Comparison of ENCODE assay signal across 19 mouse cellular contexts in the genomic region with DNA sequence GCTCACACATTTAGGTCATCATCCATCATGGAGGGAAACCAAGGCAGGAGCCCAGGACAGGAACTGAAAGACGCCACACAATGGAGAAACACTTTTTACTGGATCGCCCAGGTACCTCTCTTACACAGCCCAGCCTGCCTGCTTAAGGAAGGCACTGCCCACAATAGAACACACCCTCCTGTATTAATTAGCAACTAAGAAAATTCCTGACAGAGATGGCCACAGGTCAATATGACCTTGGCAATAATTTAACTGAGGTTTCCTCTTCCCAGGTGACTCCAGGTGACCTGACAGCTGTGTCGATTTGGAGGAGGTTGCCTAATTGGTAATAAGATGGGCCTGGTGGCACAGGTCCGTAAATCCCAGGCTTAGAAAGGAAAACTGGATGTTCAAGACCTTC. TPM values are rescaled to one million over a fixed set of nuclear protein-coding genes. Genes with fewer than 3 reads are reported as not detected.
DNase-seq lines count a peak whose midpoint lies in the region; TF ChIP-seq lines count a peak whose summit lies in the region.
"Had no signal": no experiment of that assay in that cellular context is flagged by ENCODE, and none has a peak within 500 bp of the region (broad histone marks: within the 10 kb centered on the region; RNA-seq: fewer than 3 reads in every experiment).

No protein-coding gene starts in this region.

- H3K4me1 ChIP-seq in E14TG2a.4 (replicated peaks; ENCODE audit: low read depth, low read length) (peaks cover 88% of the 10 kb centered on the region), ES-Bruce4 (ENCODE audit: control insufficient read depth, insufficient read depth, low read length) (peaks cover 10% of the 10 kb centered on the region)

- no peak for TF ChIP-seq POLR2A in ES-Bruce4 (IDR thresholded peaks at IDR 0.05; ENCODE audit: insufficient read depth, low read length)

- H3K4me3 ChIP-seq in E14TG2a.4 (replicated peaks; ENCODE audit: low read length) (peak overlapping the region; percentile 17; the same call in 1 of the 2 replicates), ES-Bruce4 (ENCODE audit: low read depth, low read length) (no peak overlapping the region)
- H3K4me3 ChIP-seq: embryonic facial prominence, embryonic 12.5 days; forebrain, embryonic 15.5 days; heart, embryonic 10.5 days; hindbrain, embryonic 12.5 days had no signal

- H3K27me3 ChIP-seq in E14TG2a.4 (ENCODE audit: insufficient read depth, low read length) (no peaks in the 10 kb centered on the region), ES-Bruce4 (ENCODE audit: control insufficient read depth, insufficient read depth, low read length, poor library complexity, severe bottlenecking) (no peaks in the 10 kb centered on the region)
- H3K27me3 ChIP-seq: embryonic facial prominence, embryonic 12.5 days; forebrain, embryonic 15.5 days; hindbrain, embryonic 12.5 days had no signal

- H3K36me3 ChIP-seq in E14TG2a.4 (ENCODE audit: insufficient read depth, low read length) (no peaks in the 10 kb centered on the region), ES-Bruce4 (ENCODE audit: control insufficient read depth, insufficient read depth, low read length, poor library complexity, severe bottlenecking) (no peaks in the 10 kb centered on the region)
- H3K36me3 ChIP-seq: embryonic facial prominence, embryonic 12.5 days; forebrain, embryonic 15.5 days; heart, embryonic 10.5 days; hindbrain, embryonic 12.5 days had no signal

- DNase-seq in kidney, adult 8-10 months, result peak; percentile 30 to 72
- DNase-seq in kidney, postnatal 4 days, result no peak
- DNase-seq in kidney, postnatal 25 days, result peak; percentile 24 to 62
- no peak for DNase-seq in cerebellum, postnatal 14 days
- DNase-seq in B cell, adult 2 months, result no peak
- DNase-seq: adrenal gland, adult 2 months; adrenal gland, postnatal 25 days; cerebellum, adult 2 months; cerebellum, postnatal 10 days; gastrocnemius, postnatal 10 days; heart, adult 18-20 months; heart, postnatal 10 days; heart, postnatal 4 days had no signal

- TF ChIP-seq CTCF in E14TG2a.4 (conservative IDR thresholded peaks at IDR 0.05; ENCODE audit: low read length), result no peak
- no peak for TF ChIP-seq CTCF in ES-Bruce4 (IDR thresholded peaks at IDR 0.05; ENCODE audit: low read depth, low read length)

- peak overlapping the region; percentile 55 for H3K27ac ChIP-seq in ES-Bruce4 (ENCODE audit: insufficient read depth, low read length)
- H3K27ac ChIP-seq: embryonic facial prominence, embryonic 12.5 days; forebrain, embryonic 15.5 days; heart, embryonic 10.5 days; hindbrain, embryonic 12.5 days had no signal

- no peak for TF ChIP-seq EP300 in ES-Bruce4 (IDR thresholded peaks at IDR 0.05; ENCODE audit: insufficient read depth, low read depth, low read length)

- H3K9me3 ChIP-seq in E14TG2a.4 (ENCODE audit: low read length) (no peaks in the 10 kb centered on the region), ES-Bruce4 (replicated peaks; ENCODE audit: control insufficient read depth, insufficient read depth, low read length, poor library complexity, severe bottlenecking) (no peaks in the 10 kb centered on the region)
- H3K9me3 ChIP-seq: embryonic facial prominence, embryonic 12.5 days; forebrain, embryonic 15.5 days; heart, embryonic 10.5 days; hindbrain, embryonic 12.5 days had no signal

- no peak overlapping the region for H3K9ac ChIP-seq in ES-Bruce4 (ENCODE audit: low read depth, poor library complexity, severe bottlenecking)
- H3K9ac ChIP-seq: embryonic facial prominence, embryonic 12.5 days; forebrain, embryonic 15.5 days; hindbrain, embryonic 12.5 days had no signal

RNA-seq across cellular contexts. Expression of gene Zfp704, which starts 33.0 kb away (rescaled TPM):
- polyA plus RNA-seq in ES-Bruce4 (2011; ENCODE audit: insufficient read depth, insufficient read length, low read depth, missing spikeins), result 22.0 and 24.7 TPM in 2 replicates

Comparison
In these comparisons a context has a peak if more than half of its experiments do, and no peak if none do; other contexts are left out.
1. DNase-seq: peak in kidney, adult 8-10 months (2 of 2) and kidney, postnatal 25 days (2 of 2); none in kidney, postnatal 4 days (0 of 2), cerebellum, postnatal 14 days (0 of 2) and B cell, adult 2 months (0 of 2).